Mouse (Mus musculus) MEL (cell line): ENCODE data around the gene Plekhg2. TPM values are rescaled to one million over a fixed set of nuclear protein-coding genes. Genes with fewer than 3 reads are reported as not detected.
A peak's percentile ranks its signal among the peaks of the same experiment; 100 is the strongest.

Experiments used
- DNase-seq: peaks from one replicate; pipeline ENCODE4 v3.0.0; 2011; ENCODE audit warnings: low read depth, low spot score
- H3K27ac ChIP-seq: 2 replicates; pipeline ENCODE4 v1.5.1; 2012; ENCODE audit warnings: low read depth, mild to moderate bottlenecking, control low read depth, low read length, moderate library complexity; ENCODE audit not compliant: control insufficient read depth
- H3K27me3 ChIP-seq, 2 experiments: fragments of 150-350 bp in 1 of 2; sonication (generic) in 1 of 2; 2 replicates each; pipeline ENCODE4 v1.6.1; 2012; ENCODE audit warnings: low read length in 2 of 2, mild to moderate bottlenecking in 2 of 2, improper control_type of control experiment in 1 of 2, moderate library complexity in 1 of 2; ENCODE audit not compliant: insufficient read depth in 2 of 2, control insufficient read depth in 1 of 2
- H3K36me3 ChIP-seq, 2 experiments: 2 replicates each; pipeline ENCODE4 v1.6.1; 2012 to 2014; ENCODE audit warnings: low read length in 2 of 2, improper control_type of control experiment in 1 of 2, inconsistent platforms in 1 of 2, mild to moderate bottlenecking in 1 of 2; ENCODE audit not compliant: insufficient read depth in 2 of 2, control insufficient read depth in 1 of 2
- H3K4me1 ChIP-seq, 2 experiments: fragments of 150-350 bp in 1 of 2; sonication (generic) in 1 of 2; 2 replicates each; pipeline ENCODE4 v1.6.1; 2012; ENCODE audit warnings: low read length in 2 of 2, improper control_type of control experiment in 1 of 2, mild to moderate bottlenecking in 1 of 2; ENCODE audit not compliant: insufficient read depth in 2 of 2, control insufficient read depth in 1 of 2
- H3K4me3 ChIP-seq, 2 experiments: fragments of 150-350 bp in 1 of 2; sonication (generic) in 1 of 2; 2 replicates each; pipeline ENCODE4 v1.5.1; 2012; ENCODE audit warnings: low read depth in 2 of 2, low read length in 2 of 2, mild to moderate bottlenecking in 2 of 2, moderate library complexity in 2 of 2, control low read depth in 1 of 2, improper control_type of control experiment in 1 of 2; ENCODE audit not compliant: control insufficient read depth in 1 of 2, insufficient read depth in 1 of 2
- H3K79me2 ChIP-seq: 2 replicates; pipeline ENCODE4 v1.6.1; 2012; ENCODE audit warnings: mild to moderate bottlenecking, low read length, moderate library complexity; ENCODE audit not compliant: control insufficient read depth, poor library complexity, insufficient read depth
- H3K9ac ChIP-seq: 2 replicates; pipeline ENCODE4 v1.6.1; 2012; ENCODE audit warnings: low read depth, mild to moderate bottlenecking, control low read depth, low read length, moderate library complexity; ENCODE audit not compliant: control insufficient read depth, poor library complexity, severe bottlenecking
- H3K9me3 ChIP-seq: fragments of 150-350 bp; sonication (generic); replicated peaks from 2 replicates; pipeline ENCODE4 v1.6.1; 2012; ENCODE audit warnings: mild to moderate bottlenecking, low read length, improper control_type of control experiment, moderate library complexity; ENCODE audit not compliant: insufficient read depth
- CHD1 ChIP-seq: IDR thresholded peaks from 2 replicates; pipeline ENCODE4 v1.6.1; 2012; ENCODE audit warnings: low read depth, mild to moderate bottlenecking, inconsistent platforms, low read length, improper control_type of control experiment
- CHD2 ChIP-seq: IDR thresholded peaks from 2 replicates; pipeline ENCODE4 v1.6.1; 2011; ENCODE audit warnings: low read length, improper control_type of control experiment
- E2F4 ChIP-seq: IDR thresholded peaks from 2 replicates; pipeline ENCODE4 v1.6.1; 2011; ENCODE audit warnings: low read depth, low read length, improper control_type of control experiment, borderline replicate concordance
- ELF1 ChIP-seq: IDR thresholded peaks from 2 replicates; pipeline ENCODE4 v1.6.1; 2014; ENCODE audit warnings: low read depth, mild to moderate bottlenecking, inconsistent platforms, low read length, improper control_type of control experiment, moderate library complexity
- ETS1 ChIP-seq: IDR thresholded peaks from 2 replicates; pipeline ENCODE4 v1.6.1; 2012; ENCODE audit warnings: low read depth, mild to moderate bottlenecking, inconsistent platforms, low read length, improper control_type of control experiment, moderate library complexity
- GABPA ChIP-seq: IDR thresholded peaks from 2 replicates; pipeline ENCODE4 v1.6.1; 2012; ENCODE audit warnings: low read depth, mild to moderate bottlenecking, inconsistent platforms, low read length, improper control_type of control experiment, moderate library complexity
- HCFC1 ChIP-seq: IDR thresholded peaks from 2 replicates; pipeline ENCODE4 v1.6.1; 2012; ENCODE audit warnings: low read depth, mild to moderate bottlenecking, inconsistent platforms, low read length, improper control_type of control experiment, moderate library complexity
- KAT2A ChIP-seq: conservative IDR thresholded peaks from 2 replicates; pipeline ENCODE4 v1.6.1; 2012; ENCODE audit warnings: low read depth, low read length, improper control_type of control experiment, inconsistent platforms
- MAFK ChIP-seq: IDR thresholded peaks from 2 replicates; pipeline ENCODE4 v1.6.1; 2011; ENCODE audit warnings: low read depth, mild to moderate bottlenecking, low read length, improper control_type of control experiment, borderline replicate concordance
- MAX ChIP-seq: IDR thresholded peaks from 2 replicates; pipeline ENCODE4 v1.6.1; 2011; ENCODE audit warnings: low read length, improper control_type of control experiment
- MEF2A ChIP-seq: IDR thresholded peaks from 2 replicates; pipeline ENCODE4 v1.6.1; 2014; ENCODE audit warnings: low read depth, mild to moderate bottlenecking, inconsistent platforms, low read length, improper control_type of control experiment; ENCODE audit not compliant: poor library complexity, insufficient replicate concordance, severe bottlenecking; ENCODE audit errors: extremely low read depth
- MYB ChIP-seq: IDR thresholded peaks from 2 replicates; pipeline ENCODE4 v1.6.1; 2011; ENCODE audit warnings: mild to moderate bottlenecking, low read depth, low read length, improper control_type of control experiment
- NELFE ChIP-seq: IDR thresholded peaks from 2 replicates; pipeline ENCODE4 v1.6.1; 2011; ENCODE audit warnings: low read depth, low read length, improper control_type of control experiment
- POLR2AphosphoS2 ChIP-seq: IDR thresholded peaks from 2 replicates; pipeline ENCODE4 v1.6.1; 2011; ENCODE audit warnings: low read length, improper control_type of control experiment
- RAD21 ChIP-seq: IDR thresholded peaks from 2 replicates; pipeline ENCODE4 v1.6.1; 2011; ENCODE audit warnings: mild to moderate bottlenecking, low read depth, low read length, improper control_type of control experiment
- RCOR1 ChIP-seq: IDR thresholded peaks from 2 replicates; pipeline ENCODE4 v1.6.1; 2012; ENCODE audit warnings: low read depth, mild to moderate bottlenecking, inconsistent platforms, low read length, improper control_type of control experiment
- TCF12 ChIP-seq: IDR thresholded peaks from 2 replicates; pipeline ENCODE4 v1.6.1; 2014; ENCODE audit warnings: low read depth, mild to moderate bottlenecking, inconsistent platforms, low read length, improper control_type of control experiment, moderate library complexity
- UBTF ChIP-seq: IDR thresholded peaks from 2 replicates; pipeline ENCODE4 v1.6.1; 2012; ENCODE audit warnings: low read depth, mild to moderate bottlenecking, inconsistent platforms, low read length, improper control_type of control experiment, moderate library complexity, borderline replicate concordance; ENCODE audit not compliant: insufficient read depth
- USF1 ChIP-seq: IDR thresholded peaks from 2 replicates; pipeline ENCODE4 v1.6.1; 2014; ENCODE audit warnings: low read depth, mild to moderate bottlenecking, inconsistent platforms, low read length, improper control_type of control experiment, moderate library complexity
- USF2 ChIP-seq, 2 experiments: IDR thresholded peaks; 2 replicates each; pipeline ENCODE4 v1.6.1; 2011 to 2012; ENCODE audit warnings: improper control_type of control experiment in 2 of 2, low read length in 2 of 2, borderline replicate concordance in 1 of 2, inconsistent platforms in 1 of 2, low read depth in 1 of 2, mild to moderate bottlenecking in 1 of 2; ENCODE audit not compliant: insufficient read depth in 1 of 2
- ZC3H11A ChIP-seq: IDR thresholded peaks from 2 replicates; pipeline ENCODE4 v1.6.1; 2012; ENCODE audit warnings: low read depth, mild to moderate bottlenecking, inconsistent platforms, low read length, improper control_type of control experiment
- ZKSCAN1 ChIP-seq: IDR thresholded peaks from 2 replicates; pipeline ENCODE4 v1.6.1; 2012; ENCODE audit warnings: low read depth, mild to moderate bottlenecking, inconsistent platforms, low read length, improper control_type of control experiment, moderate library complexity
- ZNF384 ChIP-seq: IDR thresholded peaks from 2 replicates; pipeline ENCODE4 v1.6.1; 2012; ENCODE audit warnings: low read depth, mild to moderate bottlenecking, inconsistent platforms, low read length, improper control_type of control experiment
- polyA plus RNA-seq, 2 experiments: library from polyadenylated mRNA; stranded (reverse) in 1 of 2; unstranded in 1 of 2; fragments of >175 nt in 1 of 2; fragments of >200 nt in 1 of 2; gene quantifications; 2 replicates each; pipeline versions ENCODE4 v1.2.1 to v1.2.4; 2012; ENCODE audit warnings: low replicate concordance in 2 of 2, low read depth in 1 of 2; ENCODE audit not compliant: insufficient read length in 2 of 2, insufficient read depth in 1 of 2, missing spikeins in 1 of 2
- total RNA-seq: library from RNA; depleted of rRNA; stranded (reverse); fragments of 300-350 nt; gene quantifications from 2 replicates; pipeline ENCODE4 v1.2.3, GENCODE M21; 2012

Plekhg2 gene
- total and polyA plus RNA-seq, 3 experiments, result 1.1 to 9.2 TPM; not detected in 1

DNA sequence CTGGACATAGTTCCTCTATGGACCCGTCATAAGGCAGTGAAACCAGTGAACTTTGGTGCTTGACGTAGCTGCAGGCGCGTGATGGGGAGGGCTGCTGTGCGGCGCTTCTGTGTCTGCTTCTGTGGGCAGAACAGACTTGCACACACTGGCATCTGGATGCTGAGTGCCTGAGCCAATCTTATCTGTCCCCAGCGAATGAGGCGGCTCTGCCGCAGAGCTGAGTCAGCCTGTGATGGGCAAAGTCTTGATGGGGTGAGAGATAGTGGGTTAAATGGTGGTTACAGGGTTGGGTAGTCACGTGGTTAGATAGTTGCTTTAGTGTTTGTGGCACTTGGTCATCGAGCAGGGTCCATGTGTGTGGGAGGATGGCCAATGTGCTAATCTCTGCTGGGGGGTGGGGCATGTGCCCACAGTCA lies 10.6 kb upstream of the Plekhg2 start (continued):
- TF ChIP-seq USF2 (IDR thresholded peaks at IDR 0.05; ENCODE audit: borderline replicate concordance in 1 of 2, insufficient read depth in 1 of 2, low read depth in 1 of 2, low read length in 2 of 2), result peak in 1 of 2 experiments; percentile 53; a peak in 1 of 4 replicates
- peak; percentile 90 for TF ChIP-seq ETS1
- 0 out of 2 replicates have a peak, but pooled peaks have one; percentile 13 for TF ChIP-seq POLR2AphosphoS2
- TF ChIP-seq NELFE, result no peak
- no peak for TF ChIP-seq RAD21
- TF ChIP-seq ZNF384, result no peak
- no peak for TF ChIP-seq KAT2A
- peak; percentile 29; the same call in 1 of the 2 replicates for TF ChIP-seq MEF2A
- no peak for TF ChIP-seq MYB
- no peak for TF ChIP-seq E2F4
- no peak for TF ChIP-seq ZKSCAN1
- TF ChIP-seq CHD1, result no peak
- no peak; the same call in 1 of the 2 replicates for TF ChIP-seq HCFC1
- peak; percentile 76 for TF ChIP-seq RCOR1
- peak; percentile 74; the same call in 1 of the 2 replicates for TF ChIP-seq MAFK
- TF ChIP-seq USF1, result peak; percentile 89
- peak; percentile 68 for TF ChIP-seq TCF12
- no peak for TF ChIP-seq CHD2

DNA sequence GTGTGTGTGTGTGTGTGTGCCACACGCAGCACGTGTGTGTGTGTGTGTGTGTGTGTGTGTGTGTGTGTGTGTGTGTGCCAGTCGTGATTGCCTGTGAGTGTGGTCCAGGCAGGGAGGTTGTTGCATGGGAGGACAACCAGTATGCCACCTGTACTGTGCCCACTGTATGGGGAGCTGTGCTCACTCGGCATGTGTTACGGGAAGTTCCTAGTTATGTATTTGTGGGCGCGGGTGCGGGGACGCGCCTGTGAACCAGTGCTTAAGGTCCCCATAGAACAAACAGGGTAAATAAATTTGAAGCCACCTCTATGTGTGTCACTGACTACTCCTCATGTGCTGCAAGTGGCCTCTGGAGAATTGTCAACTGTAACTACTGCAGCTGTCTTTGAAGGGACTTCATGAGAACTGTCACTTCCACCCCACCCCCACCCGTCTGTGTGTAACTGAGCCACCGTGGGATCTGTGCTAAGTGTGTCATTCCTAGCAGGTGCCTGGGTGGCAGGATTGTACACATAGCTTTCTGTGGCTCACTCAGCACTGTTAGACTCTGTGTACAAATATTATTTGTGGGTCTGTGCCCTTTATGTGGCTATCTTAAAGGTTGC lies 10.1 kb upstream of the Plekhg2 start:
- Histone ChIP-seq H3K4me1 (peaks cover 6 to 29% of the 10 kb centered on the region in 2 experiments), H3K27ac (peak overlapping the region; percentile 95), H3K9me3 (no peaks in the 10 kb centered on the region), H3K79me2 (peaks cover 3% of the 10 kb centered on the region), H3K36me3 (peaks cover 0 to 16% of the 10 kb centered on the region in 2 experiments; a peak in 2 of 4 replicates), H3K27me3 (no peaks in the 10 kb centered on the region), H3K9ac (peak overlapping the region; percentile 74), H3K4me3 (peak overlapping the region; percentile 57 to 85)
- peak; percentile 74 for DNase-seq
- TF ChIP-seq MEF2A (no peak), TCF12 (no peak), UBTF (0 out of 2 replicates have a peak, but pooled peaks have one; percentile 36), HCFC1 (no peak), ELF1 (no peak), USF2 (IDR thresholded peaks at IDR 0.05; ENCODE audit: borderline replicate concordance in 1 of 2, insufficient read depth in 1 of 2, low read depth in 1 of 2, low read length in 2 of 2) (no peak), ZNF384 (no peak), ZC3H11A (no peak), GABPA (no peak), RCOR1 (no peak), MAX (0 out of 2 replicates have a peak, but pooled peaks have one; percentile 9)
